Mouse (Mus musculus) MEL (cell line): Measurements from ENCODE around the gene Tnnc2. TPM values are rescaled to one million over a fixed set of nuclear protein-coding genes. Genes with fewer than 3 reads are reported as not detected.
A peak's percentile ranks its signal among the peaks of the same experiment; 100 is the strongest.

ENCODE experiments used
- DNase-seq: peaks from one replicate; pipeline ENCODE4 v3.0.0; 2011; ENCODE audit warnings: low read depth, low spot score
- H3K27ac ChIP-seq: 2 replicates; pipeline ENCODE4 v1.5.1; 2012; ENCODE audit warnings: low read depth, mild to moderate bottlenecking, control low read depth, low read length, moderate library complexity; ENCODE audit not compliant: control insufficient read depth
- H3K27me3 ChIP-seq, 2 experiments: fragments of 150-350 bp in 1 of 2; sonication (generic) in 1 of 2; 2 replicates each; pipeline ENCODE4 v1.6.1; 2012; ENCODE audit warnings: low read length in 2 of 2, mild to moderate bottlenecking in 2 of 2, improper control_type of control experiment in 1 of 2, moderate library complexity in 1 of 2; ENCODE audit not compliant: insufficient read depth in 2 of 2, control insufficient read depth in 1 of 2
- H3K36me3 ChIP-seq, 2 experiments: 2 replicates each; pipeline ENCODE4 v1.6.1; 2012 to 2014; ENCODE audit warnings: low read length in 2 of 2, improper control_type of control experiment in 1 of 2, inconsistent platforms in 1 of 2, mild to moderate bottlenecking in 1 of 2; ENCODE audit not compliant: insufficient read depth in 2 of 2, control insufficient read depth in 1 of 2
- H3K4me1 ChIP-seq, 2 experiments: fragments of 150-350 bp in 1 of 2; sonication (generic) in 1 of 2; 2 replicates each; pipeline ENCODE4 v1.6.1; 2012; ENCODE audit warnings: low read length in 2 of 2, improper control_type of control experiment in 1 of 2, mild to moderate bottlenecking in 1 of 2; ENCODE audit not compliant: insufficient read depth in 2 of 2, control insufficient read depth in 1 of 2
- H3K4me3 ChIP-seq, 2 experiments: fragments of 150-350 bp in 1 of 2; sonication (generic) in 1 of 2; 2 replicates each; pipeline ENCODE4 v1.5.1; 2012; ENCODE audit warnings: low read depth in 2 of 2, low read length in 2 of 2, mild to moderate bottlenecking in 2 of 2, moderate library complexity in 2 of 2, control low read depth in 1 of 2, improper control_type of control experiment in 1 of 2; ENCODE audit not compliant: control insufficient read depth in 1 of 2, insufficient read depth in 1 of 2
- H3K79me2 ChIP-seq: 2 replicates; pipeline ENCODE4 v1.6.1; 2012; ENCODE audit warnings: mild to moderate bottlenecking, low read length, moderate library complexity; ENCODE audit not compliant: control insufficient read depth, poor library complexity, insufficient read depth
- H3K9ac ChIP-seq: 2 replicates; pipeline ENCODE4 v1.6.1; 2012; ENCODE audit warnings: low read depth, mild to moderate bottlenecking, control low read depth, low read length, moderate library complexity; ENCODE audit not compliant: control insufficient read depth, poor library complexity, severe bottlenecking
- H3K9me3 ChIP-seq: fragments of 150-350 bp; sonication (generic); replicated peaks from 2 replicates; pipeline ENCODE4 v1.6.1; 2012; ENCODE audit warnings: mild to moderate bottlenecking, low read length, improper control_type of control experiment, moderate library complexity; ENCODE audit not compliant: insufficient read depth
- BHLHE40 ChIP-seq: IDR thresholded peaks from 2 replicates; pipeline ENCODE4 v1.6.1; 2012; ENCODE audit warnings: low read depth, mild to moderate bottlenecking, inconsistent platforms, low read length, improper control_type of control experiment, borderline replicate concordance
- CHD1 ChIP-seq: IDR thresholded peaks from 2 replicates; pipeline ENCODE4 v1.6.1; 2012; ENCODE audit warnings: low read depth, mild to moderate bottlenecking, inconsistent platforms, low read length, improper control_type of control experiment
- CHD2 ChIP-seq: IDR thresholded peaks from 2 replicates; pipeline ENCODE4 v1.6.1; 2011; ENCODE audit warnings: low read length, improper control_type of control experiment
- E2F4 ChIP-seq: IDR thresholded peaks from 2 replicates; pipeline ENCODE4 v1.6.1; 2011; ENCODE audit warnings: low read depth, low read length, improper control_type of control experiment, borderline replicate concordance
- ETS1 ChIP-seq: IDR thresholded peaks from 2 replicates; pipeline ENCODE4 v1.6.1; 2012; ENCODE audit warnings: low read depth, mild to moderate bottlenecking, inconsistent platforms, low read length, improper control_type of control experiment, moderate library complexity
- GABPA ChIP-seq: IDR thresholded peaks from 2 replicates; pipeline ENCODE4 v1.6.1; 2012; ENCODE audit warnings: low read depth, mild to moderate bottlenecking, inconsistent platforms, low read length, improper control_type of control experiment, moderate library complexity
- GATA1 ChIP-seq: IDR thresholded peaks from 2 replicates; pipeline ENCODE4 v1.6.1; 2011; ENCODE audit warnings: low read depth, low read length, improper control_type of control experiment
- HCFC1 ChIP-seq: IDR thresholded peaks from 2 replicates; pipeline ENCODE4 v1.6.1; 2012; ENCODE audit warnings: low read depth, mild to moderate bottlenecking, inconsistent platforms, low read length, improper control_type of control experiment, moderate library complexity
- MAFK ChIP-seq: IDR thresholded peaks from 2 replicates; pipeline ENCODE4 v1.6.1; 2011; ENCODE audit warnings: low read depth, mild to moderate bottlenecking, low read length, improper control_type of control experiment, borderline replicate concordance
- MYC ChIP-seq: IDR thresholded peaks from 2 replicates; pipeline ENCODE4 v1.6.1; 2011; ENCODE audit warnings: low read depth, mild to moderate bottlenecking, low read length, improper control_type of control experiment, moderate library complexity
- NELFE ChIP-seq: IDR thresholded peaks from 2 replicates; pipeline ENCODE4 v1.6.1; 2011; ENCODE audit warnings: low read depth, low read length, improper control_type of control experiment
- POLR2AphosphoS2 ChIP-seq: IDR thresholded peaks from 2 replicates; pipeline ENCODE4 v1.6.1; 2011; ENCODE audit warnings: low read length, improper control_type of control experiment
- SIN3A ChIP-seq: IDR thresholded peaks from 2 replicates; pipeline ENCODE4 v1.6.1; 2012; ENCODE audit warnings: low read length, improper control_type of control experiment, inconsistent platforms
- TBP ChIP-seq: IDR thresholded peaks from 2 replicates; pipeline ENCODE4 v1.8.0; 2011; ENCODE audit warnings: low read depth, low read length, improper control_type of control experiment
- TCF12 ChIP-seq: IDR thresholded peaks from 2 replicates; pipeline ENCODE4 v1.6.1; 2014; ENCODE audit warnings: low read depth, mild to moderate bottlenecking, inconsistent platforms, low read length, improper control_type of control experiment, moderate library complexity
- USF1 ChIP-seq: IDR thresholded peaks from 2 replicates; pipeline ENCODE4 v1.6.1; 2014; ENCODE audit warnings: low read depth, mild to moderate bottlenecking, inconsistent platforms, low read length, improper control_type of control experiment, moderate library complexity
- ZC3H11A ChIP-seq: IDR thresholded peaks from 2 replicates; pipeline ENCODE4 v1.6.1; 2012; ENCODE audit warnings: low read depth, mild to moderate bottlenecking, inconsistent platforms, low read length, improper control_type of control experiment
- polyA plus RNA-seq, 2 experiments: library from polyadenylated mRNA; stranded (reverse) in 1 of 2; unstranded in 1 of 2; fragments of >175 nt in 1 of 2; fragments of >200 nt in 1 of 2; gene quantifications; 2 replicates each; pipeline versions ENCODE4 v1.2.1 to v1.2.4; 2012; ENCODE audit warnings: low replicate concordance in 2 of 2, low read depth in 1 of 2; ENCODE audit not compliant: insufficient read length in 2 of 2, insufficient read depth in 1 of 2, missing spikeins in 1 of 2
- total RNA-seq: library from RNA; depleted of rRNA; stranded (reverse); fragments of 300-350 nt; gene quantifications from 2 replicates; pipeline ENCODE4 v1.2.3, GENCODE M21; 2012

Tnnc2 gene
- total and polyA plus RNA-seq, 3 experiments: not detected

DNA sequence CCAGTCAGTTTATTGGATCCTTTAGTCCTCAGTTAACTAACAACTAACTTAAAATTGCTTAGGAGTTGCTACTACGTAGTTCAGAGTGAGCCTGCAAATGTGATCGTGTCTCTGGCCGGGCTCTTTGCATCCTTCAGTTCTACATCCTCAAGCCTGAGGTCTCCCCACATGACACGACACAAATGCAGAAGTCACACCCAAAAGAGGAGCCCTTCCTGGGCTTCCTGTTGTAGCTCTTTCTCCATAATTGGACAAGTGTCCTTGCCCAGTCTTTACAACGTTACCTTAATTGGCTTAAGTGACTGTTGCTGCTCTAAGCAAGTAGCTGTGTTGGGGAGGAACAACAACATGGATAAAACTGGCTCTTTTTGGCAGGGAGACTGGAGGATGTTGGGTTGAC lies 35.6 kb upstream of the Tnnc2 start (continued):
- 0 out of 2 replicates have a peak, but pooled peaks have one; percentile 16 for TF ChIP-seq TCF12
- TF ChIP-seq TBP: peak; percentile 89

DNA sequence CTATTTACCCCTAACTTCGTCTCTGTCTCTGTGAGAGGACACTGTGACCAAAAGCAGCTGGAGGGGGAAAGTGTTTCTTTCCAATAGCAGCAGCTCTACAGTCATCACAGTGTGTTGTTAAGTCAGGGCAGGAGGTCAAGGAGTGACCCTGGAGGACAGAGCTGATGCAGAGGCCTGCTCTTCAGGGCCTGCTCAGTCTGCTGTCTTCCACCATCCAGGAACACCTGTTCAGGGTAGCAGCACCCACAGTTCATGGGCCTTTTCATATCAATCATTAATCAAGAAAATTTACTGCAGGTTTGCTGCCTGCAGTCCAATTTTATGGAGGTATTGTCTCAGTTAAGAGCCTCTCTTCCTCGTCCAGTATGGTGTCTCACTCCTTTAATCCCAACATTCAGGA lies 33.8 kb upstream of the Tnnc2 start:
- TF ChIP-seq ETS1 (no peak), CHD1 (no peak), USF1 (no peak), BHLHE40 (no peak), SIN3A (no peak), GABPA (no peak), MAFK (no peak), CHD2 (no peak), MYC (no peak), HCFC1 (no peak), POLR2AphosphoS2 (no peak), E2F4 (no peak), GATA1 (no peak), ZC3H11A (no peak)
- no peaks in the 10 kb centered on the region for H3K27me3 ChIP-seq
- no peaks in the 10 kb centered on the region for H3K79me2 ChIP-seq
- no peak overlapping the region for H3K4me3 ChIP-seq
- no peaks in the 10 kb centered on the region for H3K9me3 ChIP-seq
- no peak for DNase-seq
- H3K9ac ChIP-seq: no peak overlapping the region
- peaks cover 6 to 10% of the 10 kb centered on the region in 2 experiments for H3K4me1 ChIP-seq
- H3K36me3 ChIP-seq: peaks cover 0 to 7% of the 10 kb centered on the region in 2 experiments; a peak in 2 of 4 replicates
- H3K27ac ChIP-seq: no peak overlapping the region

DNA sequence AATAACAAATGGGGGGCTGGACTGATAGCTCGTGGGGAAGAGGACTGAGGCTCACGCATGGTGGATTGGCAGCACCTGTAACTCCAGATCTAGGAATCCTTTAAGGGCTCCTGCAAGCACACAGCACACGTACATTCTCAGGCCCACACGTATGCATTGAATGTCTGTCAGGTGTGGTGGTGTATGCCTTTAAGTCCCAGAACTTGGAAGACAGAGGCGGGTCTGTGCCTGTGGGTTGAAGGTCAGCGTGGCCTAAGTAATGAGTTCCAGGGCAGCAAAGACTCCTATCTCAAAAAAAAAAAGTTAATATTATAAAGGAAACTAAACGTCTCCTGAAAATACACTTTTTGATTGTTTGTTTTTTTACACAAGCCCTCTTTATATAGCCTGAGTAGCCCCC lies 26.8 kb upstream of the Tnnc2 start:
- Histone ChIP-seq H3K9ac (no peak overlapping the region), H3K27me3 (no peaks in the 10 kb centered on the region), H3K79me2 (peaks cover 30% of the 10 kb centered on the region), H3K36me3 (peaks cover 0 to 18% of the 10 kb centered on the region in 2 experiments; a peak in 2 of 4 replicates), H3K9me3 (no peaks in the 10 kb centered on the region), H3K27ac (no peak overlapping the region), H3K4me3 (no peak overlapping the region), H3K4me1 (peaks cover 7 to 17% of the 10 kb centered on the region in 2 experiments; a peak in 3 of 4 replicates)
- TF ChIP-seq POLR2AphosphoS2: no peak
- no peak for TF ChIP-seq NELFE
- DNase-seq: no peak
